Mouse (Mus musculus): Measurements from ENCODE around the gene Ssbp4. TPM values are rescaled to one million over a fixed set of nuclear protein-coding genes. Genes with fewer than 3 reads are reported as not detected.

The Ssbp4 gene
- polyA plus RNA-seq, 1 experiment = 193 TPM

DNA sequence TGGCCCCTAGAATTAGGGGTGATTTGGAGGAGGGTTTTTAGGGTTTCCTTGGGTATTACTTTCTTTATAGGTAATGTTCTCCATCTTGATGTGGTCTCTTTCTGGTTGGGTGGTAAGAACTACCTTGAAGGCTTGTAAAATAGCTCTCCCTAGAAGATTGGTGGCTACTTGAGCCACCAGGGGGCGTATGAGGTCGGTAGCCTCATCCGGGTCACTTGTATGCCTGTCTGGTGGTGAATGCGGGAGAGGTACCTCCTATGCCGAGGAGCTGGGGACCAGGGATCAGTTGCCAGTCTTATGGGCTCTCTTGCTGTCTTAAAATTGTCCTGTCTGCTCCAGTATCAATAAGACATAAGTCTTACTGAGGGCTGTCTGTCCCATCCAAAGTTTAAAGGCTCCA lies 16.4 kb upstream of the Ssbp4 start:
- no peaks in the 10 kb centered on the region for H3K27me3 ChIP-seq (ENCODE audit: control insufficient read depth, insufficient read depth, insufficient read length)
- no peak overlapping the region for H3K4me3 ChIP-seq (ENCODE audit: insufficient read depth, poor library complexity, severe bottlenecking)
- TF ChIP-seq CTCF (IDR thresholded peaks at IDR 0.05; ENCODE audit: control insufficient read depth, insufficient read depth, insufficient read length) = no peak
- no peak for TF ChIP-seq MYOD1 (IDR thresholded peaks at IDR 0.05; ENCODE audit: control insufficient read depth, insufficient read length, low read depth)
- TF ChIP-seq MAX (IDR thresholded peaks at IDR 0.05) = no peak
- no peak for TF ChIP-seq FOSL1 (IDR thresholded peaks at IDR 0.05; ENCODE audit: insufficient read depth, low read length, poor library complexity, severe bottlenecking)
- no peak for TF ChIP-seq USF1 (IDR thresholded peaks at IDR 0.05; ENCODE audit: low read depth)
- TF ChIP-seq CEBPB (IDR thresholded peaks at IDR 0.05; ENCODE audit: low read depth) = no peak
- no peak for TF ChIP-seq MYOG (IDR thresholded peaks at IDR 0.05; ENCODE audit: control insufficient read depth, extremely low read depth, insufficient read length)
- no peaks in the 10 kb centered on the region for H3K79me2 ChIP-seq (ENCODE audit: control insufficient read depth, insufficient read depth)
- H3K36me3 ChIP-seq (ENCODE audit: control insufficient read depth, insufficient read depth) = no peaks in the 10 kb centered on the region
- H3K79me3 ChIP-seq (ENCODE audit: low read depth) = peaks cover 2% of the 10 kb centered on the region
- H3ac ChIP-seq (ENCODE audit: control insufficient read depth, insufficient read length, low read depth) = no peak overlapping the region

DNA sequence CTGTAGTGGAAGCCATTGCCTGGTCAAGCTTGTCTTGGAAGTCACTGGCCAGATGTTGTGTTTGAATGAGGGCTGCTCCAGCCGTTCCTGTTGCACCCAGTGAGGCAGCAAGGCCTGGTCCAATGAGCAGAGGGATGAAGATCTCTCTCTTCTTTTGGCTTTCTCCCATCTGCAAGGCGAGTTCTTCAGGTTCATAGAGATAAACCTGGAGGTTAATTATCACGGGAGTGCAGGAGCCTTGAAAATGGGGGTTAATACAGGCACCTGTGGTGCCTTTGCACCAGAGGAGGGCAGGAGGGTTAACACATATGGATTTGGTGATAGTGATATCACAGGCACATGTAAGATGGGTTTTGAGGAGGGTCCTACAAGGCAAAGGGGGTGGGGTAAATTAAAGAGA lies 13.5 kb upstream of the Ssbp4 start:
- no peak for TF ChIP-seq MYOD1 (IDR thresholded peaks at IDR 0.05; ENCODE audit: control insufficient read depth, insufficient read length, low read depth)
- Histone ChIP-seq H3ac (ENCODE audit: control insufficient read depth, insufficient read length, low read depth) (no peak overlapping the region), H3K27me3 (ENCODE audit: control insufficient read depth, insufficient read depth, insufficient read length) (no peaks in the 10 kb centered on the region), H3K79me2 (ENCODE audit: control insufficient read depth, insufficient read depth) (no peaks in the 10 kb centered on the region), H3K4me3 (ENCODE audit: insufficient read depth, poor library complexity, severe bottlenecking) (no peak overlapping the region), H3K79me3 (ENCODE audit: low read depth) (no peaks in the 10 kb centered on the region), H3K36me3 (ENCODE audit: control insufficient read depth, insufficient read depth) (no peaks in the 10 kb centered on the region)

DNA sequence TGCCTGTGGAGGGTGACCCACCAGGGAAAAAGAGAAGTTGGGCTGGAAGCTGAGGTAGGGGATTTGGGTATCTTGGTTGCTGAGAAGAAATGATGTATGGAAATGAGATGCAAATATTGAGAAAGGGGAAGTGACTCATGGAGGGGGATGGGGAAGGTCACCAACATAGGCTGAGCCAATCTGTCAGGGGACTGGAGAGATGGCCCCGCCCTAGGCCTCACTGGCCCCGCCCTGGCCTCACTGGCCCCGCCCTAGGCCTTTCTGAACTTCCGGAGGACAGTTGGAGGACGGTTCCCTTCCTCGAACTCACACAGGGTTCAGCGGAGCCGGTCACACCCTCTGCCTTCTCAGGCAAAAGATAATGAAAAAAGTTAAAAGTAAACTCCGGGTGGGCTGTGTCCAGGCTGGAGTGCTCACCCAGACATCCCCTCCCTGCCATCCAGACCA lies 10.2 kb upstream of the Ssbp4 start:
- TF ChIP-seq MYOG (IDR thresholded peaks at IDR 0.05; ENCODE audit: control insufficient read depth, extremely low read depth, insufficient read length) (no peak), MYOD1 (IDR thresholded peaks at IDR 0.05; ENCODE audit: control insufficient read depth, insufficient read length, low read depth) (no peak), CTCF (IDR thresholded peaks at IDR 0.05; ENCODE audit: control insufficient read depth, insufficient read depth, insufficient read length) (no peak), FOSL1 (IDR thresholded peaks at IDR 0.05; ENCODE audit: insufficient read depth, low read length, poor library complexity, severe bottlenecking) (no peak), CEBPB (IDR thresholded peaks at IDR 0.05; ENCODE audit: low read depth) (no peak), MAX (IDR thresholded peaks at IDR 0.05) (no peak), USF1 (IDR thresholded peaks at IDR 0.05; ENCODE audit: low read depth) (no peak)
- no peak overlapping the region for H3ac ChIP-seq (ENCODE audit: control insufficient read depth, insufficient read length, low read depth)
- H3K79me2 ChIP-seq (ENCODE audit: control insufficient read depth, insufficient read depth) = no peaks in the 10 kb centered on the region
- H3K4me3 ChIP-seq (ENCODE audit: insufficient read depth, poor library complexity, severe bottlenecking) = no peak overlapping the region
- H3K36me3 ChIP-seq (ENCODE audit: control insufficient read depth, insufficient read depth) = no peaks in the 10 kb centered on the region
- H3K27me3 ChIP-seq (ENCODE audit: control insufficient read depth, insufficient read depth, insufficient read length) = no peaks in the 10 kb centered on the region
- no peaks in the 10 kb centered on the region for H3K79me3 ChIP-seq (ENCODE audit: low read depth)

DNA sequence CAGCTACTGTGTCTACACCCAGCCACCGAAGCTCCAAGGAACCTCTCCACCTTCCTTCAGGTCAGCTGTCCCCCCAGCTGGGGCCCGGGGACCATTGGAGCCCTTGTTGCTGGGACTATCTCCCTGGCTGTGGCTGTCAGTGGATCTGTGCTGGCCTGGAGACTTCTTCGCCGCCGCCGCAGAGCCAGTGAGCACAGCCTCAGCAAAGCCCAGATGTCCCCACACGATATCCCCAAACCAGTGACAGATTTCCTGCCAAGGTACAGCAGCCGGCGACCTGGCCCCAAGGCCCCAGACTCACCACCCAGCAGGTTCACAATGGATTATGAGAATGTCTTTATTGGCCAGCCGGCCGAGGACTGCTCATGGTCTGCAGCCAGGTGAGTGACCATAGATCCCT lies 9.3 kb upstream of the Ssbp4 start:
- no peak overlapping the region for H3K4me3 ChIP-seq (ENCODE audit: insufficient read depth, poor library complexity, severe bottlenecking)
- no peaks in the 10 kb centered on the region for H3K27me3 ChIP-seq (ENCODE audit: control insufficient read depth, insufficient read depth, insufficient read length)
- H3K79me2 ChIP-seq (ENCODE audit: control insufficient read depth, insufficient read depth) = no peaks in the 10 kb centered on the region
- H3K36me3 ChIP-seq (ENCODE audit: control insufficient read depth, insufficient read depth) = no peaks in the 10 kb centered on the region
- H3K79me3 ChIP-seq (ENCODE audit: low read depth) = no peaks in the 10 kb centered on the region
- H3ac ChIP-seq (ENCODE audit: control insufficient read depth, insufficient read length, low read depth) = no peak overlapping the region
- TF ChIP-seq MYOG (IDR thresholded peaks at IDR 0.05; ENCODE audit: control insufficient read depth, extremely low read depth, insufficient read length) (no peak), MYOD1 (IDR thresholded peaks at IDR 0.05; ENCODE audit: control insufficient read depth, insufficient read length, low read depth) (no peak), FOSL1 (IDR thresholded peaks at IDR 0.05; ENCODE audit: insufficient read depth, low read length, poor library complexity, severe bottlenecking) (no peak), CEBPB (IDR thresholded peaks at IDR 0.05; ENCODE audit: low read depth) (no peak), USF1 (IDR thresholded peaks at IDR 0.05; ENCODE audit: low read depth) (no peak), MAX (IDR thresholded peaks at IDR 0.05) (no peak), CTCF (IDR thresholded peaks at IDR 0.05; ENCODE audit: control insufficient read depth, insufficient read depth, insufficient read length) (no peak)

DNA sequence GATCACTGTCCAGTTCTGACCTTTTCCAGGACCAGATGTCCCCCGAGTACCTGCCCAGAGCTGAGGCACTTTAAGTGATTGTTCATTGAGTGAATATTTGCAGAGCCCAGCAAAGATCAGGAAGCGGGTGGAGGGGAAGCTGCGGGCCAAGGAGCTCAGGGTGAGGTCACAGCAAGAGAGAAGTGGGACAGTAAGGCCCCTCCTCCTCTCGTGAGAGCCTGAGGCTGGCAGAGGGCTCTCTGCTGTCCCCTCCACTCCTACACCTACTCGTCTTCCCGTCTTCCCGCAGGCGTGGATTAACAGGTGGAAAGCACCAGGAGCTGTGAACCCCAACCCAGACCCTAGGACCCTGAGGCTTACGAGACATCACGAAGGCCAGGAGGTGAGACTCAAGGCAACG lies 8.0 kb upstream of the Ssbp4 start:
- TF ChIP-seq FOSL1 (IDR thresholded peaks at IDR 0.05; ENCODE audit: insufficient read depth, low read length, poor library complexity, severe bottlenecking) (no peak), CEBPB (IDR thresholded peaks at IDR 0.05; ENCODE audit: low read depth) (no peak), MAX (IDR thresholded peaks at IDR 0.05) (no peak), MYOG (IDR thresholded peaks at IDR 0.05; ENCODE audit: control insufficient read depth, extremely low read depth, insufficient read length) (no peak)
- Histone ChIP-seq H3K27me3 (ENCODE audit: control insufficient read depth, insufficient read depth, insufficient read length) (no peaks in the 10 kb centered on the region), H3K36me3 (ENCODE audit: control insufficient read depth, insufficient read depth) (no peaks in the 10 kb centered on the region), H3K4me3 (ENCODE audit: insufficient read depth, poor library complexity, severe bottlenecking) (no peak overlapping the region), H3K79me3 (ENCODE audit: low read depth) (no peaks in the 10 kb centered on the region), H3ac (ENCODE audit: control insufficient read depth, insufficient read length, low read depth) (no peak overlapping the region), H3K79me2 (ENCODE audit: control insufficient read depth, insufficient read depth) (no peaks in the 10 kb centered on the region)

DNA sequence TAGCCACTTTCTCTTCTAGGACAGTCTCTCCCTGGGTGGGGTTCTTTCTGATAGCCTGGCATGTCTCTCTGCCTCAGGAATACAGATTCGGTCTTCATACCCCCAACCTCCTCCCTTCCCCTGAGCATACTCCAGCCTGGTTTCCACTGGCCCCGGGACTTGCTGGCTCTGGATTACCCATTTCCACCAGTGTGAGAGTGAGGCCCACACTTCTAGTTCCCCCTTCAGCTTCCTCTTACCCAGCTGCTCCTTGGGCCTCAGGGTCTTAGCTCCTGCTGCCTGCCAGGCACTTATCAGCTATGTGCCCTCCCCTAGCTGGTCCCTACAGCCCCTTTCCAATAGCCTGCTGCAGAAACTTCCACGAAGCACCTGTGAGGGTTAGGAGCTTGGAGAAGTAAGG lies 7.2 kb upstream of the Ssbp4 start, which contains the start of gene Lrrc25:
Gene Lrrc25, plus strand, starts transcription at position 262 of the 400 bp plus-strand sequence.
- Histone ChIP-seq H3K4me3 (ENCODE audit: insufficient read depth, poor library complexity, severe bottlenecking) (no peak within 1 kb of the TSS), H3K27me3 (ENCODE audit: control insufficient read depth, insufficient read depth, insufficient read length) (no peaks in the 10 kb centered on the region), H3ac (ENCODE audit: control insufficient read depth, insufficient read length, low read depth) (no peak within 1 kb of the TSS), H3K36me3 (ENCODE audit: control insufficient read depth, insufficient read depth) (no peaks in the 10 kb centered on the region), H3K79me2 (ENCODE audit: control insufficient read depth, insufficient read depth) (no peaks in the 10 kb centered on the region), H3K79me3 (ENCODE audit: low read depth) (no peaks in the 10 kb centered on the region)
- TF ChIP-seq CTCF (IDR thresholded peaks at IDR 0.05; ENCODE audit: control insufficient read depth, insufficient read depth, insufficient read length) (no peak), MYOG (IDR thresholded peaks at IDR 0.05; ENCODE audit: control insufficient read depth, extremely low read depth, insufficient read length) (no peak), MAX (IDR thresholded peaks at IDR 0.05) (no peak), USF1 (IDR thresholded peaks at IDR 0.05; ENCODE audit: low read depth) (no peak), MYOD1 (IDR thresholded peaks at IDR 0.05; ENCODE audit: control insufficient read depth, insufficient read length, low read depth) (no peak), CEBPB (IDR thresholded peaks at IDR 0.05; ENCODE audit: low read depth) (no peak), FOSL1 (IDR thresholded peaks at IDR 0.05; ENCODE audit: insufficient read depth, low read length, poor library complexity, severe bottlenecking) (no peak)

All from C2C12 (cell line).